Mouse (Mus musculus) layer of hippocampus, postnatal 14 days (tissue): ENCODE data around the gene Naaladl2. TPM values are rescaled to one million over a fixed set of nuclear protein-coding genes. Genes with fewer than 3 reads are reported as not detected.
"Not testable (repeated sequence)": the region's sequence is repeated elsewhere in the genome, so short reads cannot be mapped to it uniquely, and the experiment has no call there.

Experiments
- DNase-seq, 2 experiments: peaks; one replicate each; pipeline ENCODE4 v3.0.0; 2021 to 2022; ENCODE audit warnings: low spot score in 2 of 2, mixed read lengths in 1 of 2
- long read RNA-seq, 2 experiments: library from polyadenylated mRNA; stranded (forward); transcript quantifications; one replicate each; pipeline ENCODE4 v2.0.0; 2021
- total RNA-seq, 2 experiments: library from RNA; stranded (reverse); gene quantifications; 2 replicates each; pipeline ENCODE4 v1.2.3; 2021

Naaladl2 gene
- 1 to 10 TPM; 2.6 to 2.8 TPM for total RNA-seq
- long read RNA-seq, experiment 1 = 0 reads
- long read RNA-seq, experiment 2, partial matches to known transcripts = 0 of 1 reads
- long read RNA-seq, experiment 2, other reads (novel, unspliced or antisense) = 1 of 1 reads

- peak; percentile 62 to 81 for DNase-seq
These were observed at the start of gene Naaladl2 for GRCm38 (mm10) chr3:25143555-25144311. Gene Naaladl2, minus strand, starts transcription at chr3:25144261.

GRCm38 (mm10) chr3:25151721-25152120 is 7.7 kb upstream of the Naaladl2 start:
- DNase-seq = no peak

GRCm38 (mm10) chr3:25147271-25147670 is 3.2 kb upstream of the Naaladl2 start:
- no peak for DNase-seq

GRCm38 (mm10) chr3:25144961-25145697 is 1.1 kb upstream of the Naaladl2 start:
- DNase-seq = peak; percentile 24 to 51

GRCm38 (mm10) chr3:25143111-25143510 is 950 bp downstream of the Naaladl2 start:
- DNase-seq = no peak

- DNase-seq = no peak
These were observed 12.2 kb downstream of the Naaladl2 start for GRCm38 (mm10) chr3:25131848-25132247.

GRCm38 (mm10) chr3:25127864-25128263 is 16.2 kb downstream of the Naaladl2 start:
- no peak for DNase-seq

- no peak for DNase-seq
These were observed 18.9 kb downstream of the Naaladl2 start for GRCm38 (mm10) chr3:25124919-25125846.

- DNase-seq = no peak
These were observed 31.0 kb downstream of the Naaladl2 start for GRCm38 (mm10) chr3:25113107-25113506.

- DNase-seq = no peak
These were observed 35.1 kb downstream of the Naaladl2 start for GRCm38 (mm10) chr3:25108997-25109396.

GRCm38 (mm10) chr3:25092986-25093385 is 51.1 kb downstream of the Naaladl2 start:
- DNase-seq = no peak

GRCm38 (mm10) chr3:25075785-25076184 is 68.3 kb downstream of the Naaladl2 start:
- no peak for DNase-seq

GRCm38 (mm10) chr3:25074266-25074665 is 69.8 kb downstream of the Naaladl2 start:
- no peak for DNase-seq

- DNase-seq = no peak
These were observed 70.2 kb downstream of the Naaladl2 start for GRCm38 (mm10) chr3:25073821-25074220.

GRCm38 (mm10) chr3:25063217-25063616 is 80.8 kb downstream of the Naaladl2 start:
- DNase-seq = no peak

- DNase-seq = no peak
These were observed 91.1 kb downstream of the Naaladl2 start for GRCm38 (mm10) chr3:25052975-25053374.

GRCm38 (mm10) chr3:25019972-25020371 is 124.1 kb downstream of the Naaladl2 start:
- no peak for DNase-seq

GRCm38 (mm10) chr3:25010751-25011150 is 133.3 kb downstream of the Naaladl2 start:
- peak; percentile 10 to 77 for DNase-seq

GRCm38 (mm10) chr3:25006802-25007201 is 137.3 kb downstream of the Naaladl2 start:
- DNase-seq = not testable (repeated sequence)

- no peak for DNase-seq
These were observed 151.5 kb downstream of the Naaladl2 start for GRCm38 (mm10) chr3:24992577-24992976.

GRCm38 (mm10) chr3:24992078-24992477 is 152.0 kb downstream of the Naaladl2 start:
- DNase-seq = no peak
